Mouse (Mus musculus): ENCODE data around the gene Klhl41. TPM values are rescaled to one million over a fixed set of nuclear protein-coding genes. Genes with fewer than 3 reads are reported as not detected.
"Not testable (repeated sequence)": the region's sequence is repeated elsewhere in the genome, so short reads cannot be mapped to it uniquely, and the experiment has no call there.

The Klhl41 gene
- total and polyA plus RNA-seq, 2 experiments from 2014 or later: 0.05 TPM; not detected in 1

DNA sequence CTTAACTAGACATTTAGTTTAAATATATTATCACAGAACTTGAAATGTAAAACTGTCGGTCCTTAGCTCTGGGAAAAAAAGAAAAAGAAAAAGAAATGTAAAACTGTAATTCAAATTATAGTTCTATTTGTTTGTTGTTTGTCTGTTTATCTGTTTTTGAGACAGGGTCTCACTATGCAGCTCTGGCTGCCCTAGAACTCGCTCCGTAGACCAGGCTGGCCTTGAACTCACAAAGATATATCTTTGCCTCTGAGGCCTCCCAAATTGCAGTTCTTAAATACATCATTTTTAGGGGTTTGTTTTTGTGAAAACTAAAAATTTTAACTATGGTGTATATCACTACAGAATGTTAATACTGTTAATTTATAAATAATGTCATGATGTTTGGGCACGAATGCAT is 2.3 kb upstream of the Klhl41 start:
- ATAC-seq (no peak), DNase-seq (ENCODE audit: low spot score) (no peak)
- no peak overlapping the region for H3K27ac ChIP-seq
- no peak for TF ChIP-seq CTCF (IDR thresholded peaks at IDR 0.05; ENCODE audit: low read depth)
- H3K36me3 ChIP-seq (ENCODE audit: insufficient read depth, low read length): peaks cover 4% of the 10 kb centered on the region; the same call in 1 of the 2 replicates
- no peak overlapping the region for H3K4me2 ChIP-seq (ENCODE audit: low read depth, low read length)
- no peaks in the 10 kb centered on the region for H3K4me1 ChIP-seq (ENCODE audit: insufficient read depth, low read length)
- 96% methylated on average over 4 of the region's 4 CpGs for WGBS
- H3K27me3 ChIP-seq (ENCODE audit: insufficient read depth, low read length): no peaks in the 10 kb centered on the region
- no peak overlapping the region for H3K9ac ChIP-seq (replicated peaks; ENCODE audit: low read length)
- H3K9me3 ChIP-seq (ENCODE audit: low read length): no peaks in the 10 kb centered on the region
- no peak overlapping the region for H3K4me3 ChIP-seq (ENCODE audit: low read length)

DNA sequence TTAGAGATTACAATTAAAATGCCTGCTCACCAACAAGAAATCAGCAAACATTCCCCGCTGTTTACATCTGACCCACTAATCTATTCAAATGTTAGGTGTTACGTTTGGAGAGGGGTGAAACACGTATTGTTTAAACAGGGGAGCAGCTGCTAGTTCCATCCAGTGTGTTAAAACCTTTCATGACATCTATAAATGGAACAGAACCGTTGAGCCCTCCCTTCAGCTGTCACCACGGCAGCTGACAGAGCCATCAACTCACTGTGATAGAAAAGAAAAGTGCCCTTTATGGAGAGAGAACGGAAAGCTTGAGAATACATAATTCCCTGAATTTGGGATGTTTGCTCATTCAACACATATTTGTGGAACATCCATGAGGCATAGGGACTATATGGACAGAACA is 1.5 kb upstream of the Klhl41 start:
- DNase-seq (ENCODE audit: low spot score) (no peak), ATAC-seq (no peak)
- WGBS: 71% methylated on average over 6 of the region's 6 CpGs
- H3K4me3 ChIP-seq (ENCODE audit: low read length): no peak overlapping the region
- H3K27ac ChIP-seq: no peak overlapping the region
- H3K9ac ChIP-seq (replicated peaks; ENCODE audit: low read length): no peak overlapping the region
- H3K4me2 ChIP-seq (ENCODE audit: low read depth, low read length): no peak overlapping the region
- H3K4me1 ChIP-seq (ENCODE audit: insufficient read depth, low read length): no peaks in the 10 kb centered on the region
- no peak for TF ChIP-seq CTCF (IDR thresholded peaks at IDR 0.05; ENCODE audit: low read depth)
- no peaks in the 10 kb centered on the region for H3K27me3 ChIP-seq (ENCODE audit: insufficient read depth, low read length)
- no peaks in the 10 kb centered on the region for H3K9me3 ChIP-seq (ENCODE audit: low read length)
- peaks cover 4% of the 10 kb centered on the region; the same call in 1 of the 2 replicates for H3K36me3 ChIP-seq (ENCODE audit: insufficient read depth, low read length)

- no peak for TF ChIP-seq CTCF (IDR thresholded peaks at IDR 0.05; ENCODE audit: low read depth)
- ATAC-seq (no peak), DNase-seq (ENCODE audit: low spot score) (no peak)
- 0 out of 2 replicates have a peak, but pooled peaks cover 4% of the 10 kb centered on the region for H3K36me3 ChIP-seq (ENCODE audit: insufficient read depth, low read length)
- no peaks in the 10 kb centered on the region for H3K4me1 ChIP-seq (ENCODE audit: insufficient read depth, low read length)
- WGBS: 63% methylated on average over 5 of the region's 5 CpGs
- H3K4me3 ChIP-seq (ENCODE audit: low read length): no peak overlapping the region
- H3K9ac ChIP-seq (replicated peaks; ENCODE audit: low read length): no peak overlapping the region
- H3K4me2 ChIP-seq (ENCODE audit: low read depth, low read length): no peak overlapping the region
- H3K9me3 ChIP-seq (ENCODE audit: low read length): no peaks in the 10 kb centered on the region
- no peak overlapping the region for H3K27ac ChIP-seq
- no peaks in the 10 kb centered on the region for H3K27me3 ChIP-seq (ENCODE audit: insufficient read depth, low read length)
Measured at GRCm38 (mm10) chr2:69673723-69674122, 3.8 kb downstream of the Klhl41 start.

DNA sequence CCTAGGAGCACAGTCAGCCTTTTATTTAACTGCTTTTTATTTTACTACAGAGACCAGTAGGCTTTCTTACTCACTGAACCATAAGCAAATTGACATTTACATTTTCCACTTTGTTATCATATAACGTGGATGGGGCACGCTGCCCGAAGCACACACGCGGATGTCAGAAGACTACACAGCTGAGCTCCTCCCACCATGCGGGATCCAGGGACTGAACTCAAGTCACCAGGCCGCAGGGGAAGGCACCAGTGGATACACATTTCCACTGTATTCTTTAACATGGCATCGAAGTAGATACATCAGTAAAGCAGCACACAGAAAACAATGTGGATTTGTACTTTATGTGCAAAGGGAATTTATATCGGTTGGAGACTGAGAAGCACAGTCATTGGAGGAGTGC is 5.3 kb downstream of the Klhl41 start:
- Histone ChIP-seq H3K9ac (replicated peaks; ENCODE audit: low read length) (no peak overlapping the region), H3K36me3 (ENCODE audit: insufficient read depth, low read length) (0 out of 2 replicates have a peak, but pooled peaks cover 4% of the 10 kb centered on the region), H3K27me3 (ENCODE audit: insufficient read depth, low read length) (no peaks in the 10 kb centered on the region), H3K4me2 (ENCODE audit: low read depth, low read length) (no peak overlapping the region), H3K4me3 (ENCODE audit: low read length) (no peak overlapping the region), H3K4me1 (ENCODE audit: insufficient read depth, low read length) (no peaks in the 10 kb centered on the region), H3K9me3 (ENCODE audit: low read length) (no peaks in the 10 kb centered on the region), H3K27ac (no peak overlapping the region)
- ATAC-seq: no peak
- whole genome bisulfite sequencing: 67% methylated on average over 9 of the region's 9 CpGs
- no peak for DNase-seq (ENCODE audit: low spot score)
- no peak for TF ChIP-seq CTCF (IDR thresholded peaks at IDR 0.05; ENCODE audit: low read depth)

DNA sequence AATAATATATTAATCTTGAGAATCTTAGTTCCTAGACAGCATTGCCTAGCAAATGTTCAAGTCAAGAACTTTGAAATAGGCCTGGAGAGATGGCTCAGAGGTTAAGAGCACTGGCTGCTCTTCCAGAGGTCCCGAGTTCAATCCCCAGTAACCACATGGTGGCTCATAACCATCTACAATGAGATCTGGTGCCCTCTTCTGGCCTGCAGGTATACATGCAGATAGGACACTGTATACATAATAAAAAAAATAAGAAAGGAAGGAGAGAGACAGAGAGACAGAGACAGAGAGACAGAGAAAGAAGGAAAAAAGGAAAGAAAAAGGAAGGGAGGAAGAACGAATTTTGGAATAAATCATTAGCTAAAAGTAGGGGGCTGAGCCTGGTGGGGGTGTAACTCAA is 6.8 kb downstream of the Klhl41 start:
- H3K4me3 ChIP-seq (ENCODE audit: low read length): no peak overlapping the region
- no peak for ATAC-seq
- no peak for DNase-seq (ENCODE audit: low spot score)
- no peaks in the 10 kb centered on the region for H3K4me1 ChIP-seq (ENCODE audit: insufficient read depth, low read length)
- H3K4me2 ChIP-seq (ENCODE audit: low read depth, low read length): no peak overlapping the region
- no peaks in the 10 kb centered on the region for H3K27me3 ChIP-seq (ENCODE audit: insufficient read depth, low read length)
- no peaks in the 10 kb centered on the region for H3K9me3 ChIP-seq (ENCODE audit: low read length)
- peak; percentile 42 for TF ChIP-seq CTCF (IDR thresholded peaks at IDR 0.05; ENCODE audit: low read depth)
- no peak overlapping the region for H3K9ac ChIP-seq (replicated peaks; ENCODE audit: low read length)
- 75% methylated on average over 2 of the region's 2 CpGs for WGBS
- H3K27ac ChIP-seq: no peak overlapping the region
- no peaks in the 10 kb centered on the region for H3K36me3 ChIP-seq (ENCODE audit: insufficient read depth, low read length)

DNA sequence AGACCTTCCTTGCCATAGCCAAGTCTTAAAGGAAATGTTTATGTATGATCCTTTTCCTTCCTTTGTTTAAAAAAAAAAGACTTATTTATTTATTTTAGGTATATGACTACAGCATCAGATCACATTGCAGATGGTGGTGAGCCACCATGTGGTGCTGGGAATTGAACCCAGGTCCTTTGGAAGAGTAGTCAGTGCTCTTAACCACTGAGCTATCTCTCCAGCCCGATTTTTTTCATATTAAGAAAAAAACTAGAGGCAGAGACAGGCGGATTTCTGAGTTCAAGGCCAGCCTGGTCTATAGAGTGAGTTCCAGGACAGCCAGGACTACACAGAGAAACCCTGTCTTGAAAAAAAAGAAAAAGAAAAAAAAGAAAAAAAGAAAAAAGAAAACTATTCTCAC is 7.3 kb downstream of the Klhl41 start:
- H3K9ac ChIP-seq (replicated peaks; ENCODE audit: low read length); H3K4me3 ChIP-seq (ENCODE audit: low read length); ATAC-seq; DNase-seq (ENCODE audit: low spot score); H3K27me3 ChIP-seq (ENCODE audit: insufficient read depth, low read length); H3K9me3 ChIP-seq (ENCODE audit: low read length); H3K4me2 ChIP-seq (ENCODE audit: low read depth, low read length); H3K36me3 ChIP-seq (ENCODE audit: insufficient read depth, low read length); H3K27ac ChIP-seq; H3K4me1 ChIP-seq (ENCODE audit: insufficient read depth, low read length): not testable (repeated sequence)
- 95% methylated on average over 2 of the region's 2 CpGs for WGBS

DNA sequence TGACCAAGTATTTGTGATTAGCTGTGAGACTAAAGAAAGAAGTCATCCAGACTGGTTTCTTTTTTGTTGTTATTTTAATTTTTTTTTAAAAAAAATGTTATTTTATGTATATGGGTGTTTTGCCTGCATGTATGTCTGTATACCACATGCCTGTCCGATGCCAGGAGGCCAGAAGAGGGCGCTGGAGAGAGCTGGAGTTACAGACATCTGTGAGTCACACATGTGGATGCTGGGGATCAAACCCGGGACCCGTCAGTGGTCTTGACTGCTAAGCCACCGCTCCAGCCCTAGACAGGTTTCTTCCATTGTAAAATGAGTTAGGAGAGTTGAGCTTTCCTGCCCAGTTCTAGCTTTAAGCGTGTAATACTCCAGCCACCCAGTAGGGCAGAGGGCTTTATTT is 10.1 kb downstream of the Klhl41 start:
- WGBS: 66% methylated on average over 6 of the region's 6 CpGs
- no peak overlapping the region for H3K4me2 ChIP-seq (ENCODE audit: low read depth, low read length)
- no peak overlapping the region for H3K27ac ChIP-seq
- H3K4me3 ChIP-seq (ENCODE audit: low read length): no peak overlapping the region
- DNase-seq (ENCODE audit: low spot score): no peak
- H3K36me3 ChIP-seq (ENCODE audit: insufficient read depth, low read length): no peaks in the 10 kb centered on the region
- no peaks in the 10 kb centered on the region for H3K27me3 ChIP-seq (ENCODE audit: insufficient read depth, low read length)
- H3K9me3 ChIP-seq (ENCODE audit: low read length): no peaks in the 10 kb centered on the region
- no peak for ATAC-seq
- H3K9ac ChIP-seq (replicated peaks; ENCODE audit: low read length): no peak overlapping the region
- no peaks in the 10 kb centered on the region for H3K4me1 ChIP-seq (ENCODE audit: insufficient read depth, low read length)
- no peak for TF ChIP-seq CTCF (IDR thresholded peaks at IDR 0.05; ENCODE audit: low read depth)
